Mouse (Mus musculus) liver, postnatal 0 days (tissue): Measurements from ENCODE around the gene U2af1l4. TPM values are rescaled to one million over a fixed set of nuclear protein-coding genes. Genes with fewer than 3 reads are reported as not detected.

ENCODE experiments used
- ATAC-seq: fragments of 200-750 bp; cut with Nextera tagmentation; 2 replicates; pipeline ENCODE4 v1.8.0; 2017; ENCODE audit warnings: mild to moderate bottlenecking, moderate library complexity
- DNase-seq: peaks from one replicate; pipeline ENCODE4 v3.0.0-alpha.2; 2016
- H3K27ac ChIP-seq: fragments of 300-500 bp; sonication (generic); 2 replicates; pipeline ENCODE4 v1.5.1; 2014; ENCODE audit warnings: antibody characterized with exemption, moderate library complexity, mild to moderate bottlenecking, low read depth
- H3K27me3 ChIP-seq: fragments of 300-500 bp; sonication (generic); 2 replicates; pipeline ENCODE4 v1.6.1; 2014; ENCODE audit warnings: low read length, control low read depth, mixed read lengths; ENCODE audit not compliant: insufficient read depth
- H3K36me3 ChIP-seq: fragments of 300-500 bp; sonication (generic); replicated peaks from 2 replicates; pipeline ENCODE4 v1.6.1; 2014; ENCODE audit warnings: mild to moderate bottlenecking, control low read depth, low read length, moderate library complexity, mixed read lengths; ENCODE audit not compliant: insufficient read depth
- H3K4me1 ChIP-seq: fragments of 300-500 bp; sonication (generic); 2 replicates; pipeline ENCODE4 v1.6.1; 2014; ENCODE audit warnings: antibody characterized with exemption, mild to moderate bottlenecking, control low read depth; ENCODE audit not compliant: insufficient read depth
- H3K4me2 ChIP-seq: fragments of 300-500 bp; sonication (generic); 2 replicates; pipeline ENCODE4 v1.6.1; 2014; ENCODE audit warnings: low read depth, mild to moderate bottlenecking, low read length, moderate library complexity, mixed read lengths
- H3K4me3 ChIP-seq: fragments of 300-500 bp; sonication (generic); 2 replicates; pipeline ENCODE4 v1.5.1; 2014; ENCODE audit warnings: low read depth, low read length
- H3K9ac ChIP-seq: fragments of 300-500 bp; sonication (generic); replicated peaks from 2 replicates; pipeline ENCODE4 v1.6.1; 2014; ENCODE audit warnings: mild to moderate bottlenecking, moderate library complexity
- H3K9me3 ChIP-seq: fragments of 300-500 bp; sonication (generic); 2 replicates; pipeline ENCODE4 v1.6.1; 2016; ENCODE audit warnings: mild to moderate bottlenecking, control low read depth, low read length, mixed read lengths
- CTCF ChIP-seq: sonication (generic); IDR thresholded peaks from 2 replicates; pipeline ENCODE4 v1.5.1; 2016; ENCODE audit warnings: antibody characterized with exemption, low read depth
- EP300 ChIP-seq: IDR thresholded peaks from 2 replicates; pipeline ENCODE4 v1.6.1; 2016; ENCODE audit warnings: antibody characterized with exemption, low read depth, mild to moderate bottlenecking
- WGBS: fragments of 180-500 bp; shearing (Covaris S2); extraction: QIAGEN DNeasy Blood & Tissue Kit; methylation state at CpG from one replicate; pipeline ENCODE4 v1.1.7; 2014; ENCODE audit not compliant: insufficient replicate concordance; 5-methylcytosine and 5-hydroxymethylcytosine counted together
- polyA plus RNA-seq: library from polyadenylated mRNA; unstranded; fragments of >200 nt; fragmentation: Nextera tagmentation; extraction: Ambion mirVana; gene quantifications from 2 replicates; pipeline ENCODE4 v1.2.1, GENCODE M21; 2015

Gene U2af1l4
- polyA plus RNA-seq, 1 experiment from 2014 or later, result 34.4 TPM

DNA sequence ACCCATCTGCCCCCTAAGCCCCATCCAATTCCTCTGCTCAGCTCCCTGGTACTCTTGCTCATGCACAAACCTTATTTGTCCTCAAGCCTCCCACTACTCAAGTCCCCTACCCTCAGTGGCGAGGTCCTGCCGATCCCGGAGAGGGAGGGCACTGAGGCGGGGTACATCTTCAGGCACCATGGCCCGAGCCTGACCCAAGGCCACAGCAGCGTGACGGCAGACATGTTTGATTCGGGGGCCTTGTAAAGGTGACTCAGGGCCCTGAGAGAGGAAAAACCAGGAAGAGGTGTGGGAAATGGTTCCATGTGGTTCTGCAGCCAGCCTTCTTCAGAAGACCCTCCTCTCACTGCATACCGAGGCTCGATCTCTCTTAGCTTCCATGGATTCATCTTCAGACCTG is 21.2 kb downstream of the U2af1l4 start:
- DNase-seq (no peak), ATAC-seq (no peak)
- Histone ChIP-seq H3K4me2 (no peak overlapping the region), H3K9me3 (no peaks in the 10 kb centered on the region), H3K27ac (no peak overlapping the region), H3K4me1 (peaks cover 9% of the 10 kb centered on the region; the same call in 1 of the 2 replicates), H3K9ac (no peak overlapping the region), H3K4me3 (no peak overlapping the region), H3K36me3 (peaks cover 72% of the 10 kb centered on the region), H3K27me3 (no peaks in the 10 kb centered on the region)
- WGBS, result 87% methylated on average over 10 of the region's 10 CpGs
- TF ChIP-seq EP300 (no peak), CTCF (no peak)

DNA sequence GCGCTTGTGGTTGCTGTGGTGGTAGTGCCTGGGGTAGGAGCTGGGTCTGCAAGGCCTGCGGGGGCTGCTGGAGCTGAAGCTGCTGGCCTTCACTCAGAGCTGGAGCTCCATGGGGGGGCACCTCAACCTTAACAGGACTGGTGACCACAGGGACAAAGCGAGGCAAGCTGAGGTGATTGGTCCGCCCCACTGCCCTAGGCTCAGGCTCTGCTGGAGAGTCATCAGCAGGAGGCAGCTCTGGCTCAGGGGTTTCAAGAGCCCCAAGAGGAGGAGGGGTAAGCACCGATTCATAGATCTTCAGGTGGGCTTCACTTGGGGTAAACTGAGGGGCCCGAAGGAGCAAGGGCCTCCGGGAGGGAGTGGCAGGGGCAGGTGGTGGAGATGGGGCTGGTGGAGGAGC is 22.1 kb downstream of the U2af1l4 start:
- Histone ChIP-seq H3K9ac (no peak overlapping the region), H3K4me2 (no peak overlapping the region), H3K9me3 (no peaks in the 10 kb centered on the region), H3K36me3 (peaks cover 64% of the 10 kb centered on the region), H3K4me1 (peaks cover 13% of the 10 kb centered on the region; the same call in 1 of the 2 replicates), H3K27me3 (no peaks in the 10 kb centered on the region), H3K4me3 (no peak overlapping the region), H3K27ac (no peak overlapping the region)
- ATAC-seq (no peak), DNase-seq (no peak)
- no peak for TF ChIP-seq EP300
- no peak for TF ChIP-seq CTCF
- WGBS, result 87% methylated on average over 7 of the region's 7 CpGs

DNA sequence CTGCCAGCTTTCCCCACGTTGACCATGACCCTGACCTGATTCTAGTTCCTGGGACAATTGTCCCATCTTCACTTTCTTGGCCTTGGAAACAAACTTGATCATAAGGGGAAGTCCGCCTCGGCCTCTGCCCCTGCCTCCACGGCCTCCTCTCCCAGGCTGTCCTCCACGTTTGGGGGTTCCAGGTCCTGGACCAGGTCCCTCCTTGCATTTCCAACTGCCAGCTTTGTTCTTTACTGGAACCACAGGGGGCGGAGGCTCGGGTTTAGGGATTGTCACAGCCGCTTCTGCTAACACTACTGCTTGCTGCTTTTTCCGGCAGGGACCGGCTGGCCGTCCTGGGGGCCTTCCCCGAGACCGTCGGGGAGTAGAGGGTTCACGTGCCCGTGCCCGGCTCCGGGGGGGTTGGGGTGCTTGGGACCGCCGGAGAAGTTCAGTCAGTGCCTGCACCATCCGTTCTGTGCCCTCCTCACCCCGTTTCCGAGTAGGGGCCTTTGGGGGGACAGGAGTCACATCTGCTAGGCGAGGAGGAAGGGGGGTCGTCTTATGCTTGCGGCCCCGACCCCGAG is 23.4 kb downstream of the U2af1l4 start:
- H3K9ac ChIP-seq, result no peak overlapping the region; the same call in 1 of the 2 replicates
- no peaks in the 10 kb centered on the region for H3K27me3 ChIP-seq
- H3K9me3 ChIP-seq, result no peaks in the 10 kb centered on the region
- no peak overlapping the region for H3K27ac ChIP-seq
- H3K4me3 ChIP-seq, result no peak overlapping the region
- WGBS, result 91% methylated on average over 28 of the region's 28 CpGs
- no peak for TF ChIP-seq CTCF
- no peak for TF ChIP-seq EP300
- no peak for DNase-seq
- H3K4me1 ChIP-seq, result peaks cover 19% of the 10 kb centered on the region; the same call in 1 of the 2 replicates
- peaks cover 53% of the 10 kb centered on the region for H3K36me3 ChIP-seq
- 0 out of 2 replicates have a peak overlapping the region, but pooled peaks have one; percentile 88 for H3K4me2 ChIP-seq
- no peak for ATAC-seq

DNA sequence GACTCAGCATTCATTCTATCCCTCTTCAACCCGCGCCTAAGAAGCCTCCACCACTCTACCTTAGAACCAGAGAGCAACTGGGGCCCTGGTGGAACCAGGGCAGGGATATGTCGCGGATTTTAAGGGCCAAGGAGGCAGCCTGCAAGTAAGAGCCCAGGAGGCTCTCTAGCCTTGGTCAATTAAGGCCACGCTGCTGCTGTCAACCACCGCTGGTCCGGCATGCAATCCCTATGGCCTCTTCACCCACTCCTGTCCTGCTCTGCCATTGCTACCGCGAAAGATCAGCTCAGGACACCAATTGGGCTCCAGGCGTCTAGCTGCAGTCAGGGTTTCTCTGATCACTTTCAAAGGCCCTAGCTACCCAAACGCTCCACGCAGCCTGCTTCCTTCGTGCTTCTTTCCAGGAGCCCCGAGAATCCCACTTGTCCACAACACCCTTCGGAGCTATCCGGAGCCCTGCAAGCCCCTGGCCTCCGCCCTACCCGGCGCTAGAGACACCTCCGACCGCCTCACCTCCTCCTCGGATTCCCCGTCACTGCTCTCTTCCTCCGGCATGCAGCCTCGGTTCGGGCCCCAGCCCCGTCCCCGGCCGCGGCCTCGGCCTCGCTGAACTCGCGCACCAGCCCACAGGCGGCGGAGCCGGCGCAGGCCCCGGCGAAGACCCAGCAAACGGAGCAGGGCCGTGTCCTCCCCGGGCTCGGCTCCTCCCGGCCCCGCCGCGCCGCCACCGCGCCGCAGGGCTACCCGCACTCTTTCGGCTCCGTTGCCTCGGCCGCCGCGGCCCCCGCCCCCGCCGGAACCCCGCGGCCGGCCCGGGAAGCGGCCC is 25.0 kb downstream of the U2af1l4 start:
- Histone ChIP-seq H3K4me3 (peak overlapping the region; percentile 99), H3K4me1 (peaks cover 19% of the 10 kb centered on the region; the same call in 1 of the 2 replicates), H3K36me3 (peaks cover 38% of the 10 kb centered on the region), H3K4me2 (peak overlapping the region; percentile 88), H3K27me3 (no peaks in the 10 kb centered on the region), H3K9me3 (no peaks in the 10 kb centered on the region), H3K27ac (peak overlapping the region; percentile 97), H3K9ac (peak overlapping the region; percentile 99)
- peak; percentile 67 for DNase-seq
- WGBS, result under 1% methylated on average over 57 of the region's 67 CpGs
- ATAC-seq, result peak; percentile 7
- TF ChIP-seq CTCF, result no peak
- no peak for TF ChIP-seq EP300

DNA sequence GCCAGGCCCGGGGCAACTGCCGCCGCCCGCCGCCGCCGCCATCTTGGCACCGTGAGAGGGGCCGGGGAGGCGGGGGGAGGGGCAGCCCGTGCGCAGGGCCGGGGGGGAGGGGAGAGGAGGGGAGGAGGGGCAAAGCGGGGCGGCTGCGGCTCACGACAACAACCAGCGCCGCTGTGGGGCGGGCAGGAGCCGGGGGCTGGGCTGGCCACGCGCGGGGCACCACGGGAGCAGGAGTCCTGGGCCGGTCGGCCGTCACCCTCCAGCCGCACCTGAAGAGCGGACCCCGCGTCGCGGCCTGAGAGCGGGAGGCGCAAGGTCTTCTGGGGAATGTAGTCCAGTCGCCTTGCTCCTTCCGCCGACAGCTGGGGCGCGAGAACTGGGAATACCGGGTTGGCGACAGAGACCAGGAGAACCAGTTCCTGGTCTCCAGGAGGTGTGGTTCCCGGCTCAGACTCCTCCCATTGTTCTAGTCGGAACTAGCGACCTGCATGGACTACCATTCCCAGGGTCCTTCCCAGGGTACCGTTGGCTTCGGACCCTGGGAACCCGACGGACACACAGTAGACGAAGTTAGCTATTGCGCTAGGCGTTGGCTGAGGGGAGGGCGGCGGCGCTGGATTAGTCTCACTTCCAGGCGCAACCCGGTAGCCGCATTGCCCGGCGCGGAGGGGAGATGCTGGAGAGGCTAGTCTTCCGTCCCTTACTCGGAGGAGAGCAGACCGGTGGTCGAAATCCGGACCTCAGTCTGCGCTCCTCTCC is 25.8 kb downstream of the U2af1l4 start, which contains the start of gene Kmt2b:
Kmt2b (minus strand) TSS at position 51 of the 759 bp plus-strand sequence.
- H3K9ac ChIP-seq, result peak within 1 kb of the TSS; percentile 99
- TF ChIP-seq CTCF, result 0 out of 2 replicates have a peak, but pooled peaks have one; percentile 6
- no peak for TF ChIP-seq EP300
- peaks cover 19% of the 10 kb centered on the region; the same call in 1 of the 2 replicates for H3K4me1 ChIP-seq

More for the DNA sequence above, 25.8 kb downstream of the U2af1l4 start, which contains the start of gene Kmt2b:
- peaks cover 30% of the 10 kb centered on the region for H3K36me3 ChIP-seq
- DNase-seq (peak; percentile 96), ATAC-seq (peak; percentile 93)
- H3K9me3 ChIP-seq, result no peaks in the 10 kb centered on the region
- H3K4me2 ChIP-seq, result peak within 1 kb of the TSS; percentile 88
- peak within 1 kb of the TSS; percentile 97 for H3K27ac ChIP-seq
- no peaks in the 10 kb centered on the region for H3K27me3 ChIP-seq
- WGBS, result under 1% methylated on average over 54 of the region's 68 CpGs
- peak within 1 kb of the TSS; percentile 99 for H3K4me3 ChIP-seq
